Mouse (Mus musculus): ENCODE results near the gene Acin1. TPM values are rescaled to one million over a fixed set of nuclear protein-coding genes. Genes with fewer than 3 reads are reported as not detected.
A peak's percentile ranks its signal among the peaks of the same experiment; 100 is the strongest.

The Acin1 gene
- polyA plus RNA-seq, 1 experiment from 2014 or later = 109 TPM

DNA sequence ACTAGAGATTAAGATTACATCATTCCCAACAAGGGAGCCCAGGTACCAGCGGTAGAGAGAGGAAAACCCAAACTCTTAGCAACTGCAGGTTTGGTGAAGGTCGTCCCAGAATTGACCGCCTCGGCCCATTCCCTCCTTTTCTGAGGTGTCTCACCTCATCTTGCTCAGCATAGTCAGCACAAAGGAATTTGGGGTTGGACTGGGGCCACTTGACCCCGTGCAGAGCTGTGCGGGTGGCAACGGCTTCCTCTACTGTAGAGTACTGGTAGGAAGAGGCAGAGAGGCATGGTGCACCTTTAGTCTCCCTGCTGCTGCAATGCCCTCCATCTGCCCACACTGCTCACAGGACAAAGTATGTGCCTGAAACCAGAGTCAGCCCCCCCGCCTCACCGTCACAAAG is 42.4 kb downstream of the Acin1 start:
- H3K4me1 ChIP-seq (replicated peaks; ENCODE audit: control insufficient read depth, insufficient read depth, low read length) = 0 out of 2 replicates have a peak, but pooled peaks cover 9% of the 10 kb centered on the region
- H3K9ac ChIP-seq (ENCODE audit: low read depth, low read length) = no peak overlapping the region
- peaks cover 60% of the 10 kb centered on the region for H3K36me3 ChIP-seq (ENCODE audit: control insufficient read depth, insufficient read depth, low read length)
- H3K27me3 ChIP-seq (replicated peaks; ENCODE audit: control insufficient read depth, insufficient read depth, low read length) = 0 out of 2 replicates have a peak, but pooled peaks cover 3% of the 10 kb centered on the region
- WGBS = 92% methylated on average over 9 of the region's 9 CpGs
- no peak overlapping the region for H3K4me2 ChIP-seq
- H3K4me3 ChIP-seq (ENCODE audit: low read depth, low read length) = no peak overlapping the region
- no peaks in the 10 kb centered on the region for H3K9me3 ChIP-seq (ENCODE audit: control insufficient read depth, low read length)
- ATAC-seq (replicated peaks; ENCODE audit: low FRiP score) (no peak), DNase-seq (ENCODE audit: low spot score) (no peak)
- H3K27ac ChIP-seq (ENCODE audit: low read depth, low read length) = no peak overlapping the region

DNA sequence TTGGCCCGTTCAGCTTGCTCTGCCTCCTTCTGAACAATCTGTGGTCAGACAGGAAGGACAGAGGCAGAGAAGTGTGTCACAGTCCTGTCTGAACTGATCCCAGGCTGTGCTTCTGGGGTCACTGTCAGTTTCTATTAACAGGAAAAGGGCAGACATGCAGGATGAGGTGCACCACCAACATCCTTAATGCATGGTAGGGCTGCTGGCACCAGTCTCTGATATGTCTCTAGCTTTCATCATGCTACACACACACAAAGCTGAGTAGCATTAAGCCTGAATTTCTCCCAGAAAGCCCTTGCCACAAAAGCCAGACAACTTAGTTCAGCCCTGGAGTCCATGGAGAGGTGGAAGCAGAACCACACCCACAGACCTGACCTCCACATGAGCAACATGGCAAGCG is 43.7 kb downstream of the Acin1 start:
- H3K4me3 ChIP-seq (ENCODE audit: low read depth, low read length) = no peak overlapping the region
- H3K4me2 ChIP-seq = no peak overlapping the region
- no peak overlapping the region for H3K27ac ChIP-seq (ENCODE audit: low read depth, low read length)
- H3K36me3 ChIP-seq (ENCODE audit: control insufficient read depth, insufficient read depth, low read length) = peaks cover 51% of the 10 kb centered on the region
- H3K9ac ChIP-seq (ENCODE audit: low read depth, low read length) = no peak overlapping the region
- 0 out of 2 replicates have a peak, but pooled peaks cover 3% of the 10 kb centered on the region for H3K27me3 ChIP-seq (replicated peaks; ENCODE audit: control insufficient read depth, insufficient read depth, low read length)
- DNase-seq (ENCODE audit: low spot score) (no peak), ATAC-seq (replicated peaks; ENCODE audit: low FRiP score) (no peak)
- no peaks in the 10 kb centered on the region for H3K9me3 ChIP-seq (ENCODE audit: control insufficient read depth, low read length)
- H3K4me1 ChIP-seq (replicated peaks; ENCODE audit: control insufficient read depth, insufficient read depth, low read length) = 0 out of 2 replicates have a peak, but pooled peaks cover 9% of the 10 kb centered on the region
- 91% methylated on average over 2 of the region's 2 CpGs for WGBS

DNA sequence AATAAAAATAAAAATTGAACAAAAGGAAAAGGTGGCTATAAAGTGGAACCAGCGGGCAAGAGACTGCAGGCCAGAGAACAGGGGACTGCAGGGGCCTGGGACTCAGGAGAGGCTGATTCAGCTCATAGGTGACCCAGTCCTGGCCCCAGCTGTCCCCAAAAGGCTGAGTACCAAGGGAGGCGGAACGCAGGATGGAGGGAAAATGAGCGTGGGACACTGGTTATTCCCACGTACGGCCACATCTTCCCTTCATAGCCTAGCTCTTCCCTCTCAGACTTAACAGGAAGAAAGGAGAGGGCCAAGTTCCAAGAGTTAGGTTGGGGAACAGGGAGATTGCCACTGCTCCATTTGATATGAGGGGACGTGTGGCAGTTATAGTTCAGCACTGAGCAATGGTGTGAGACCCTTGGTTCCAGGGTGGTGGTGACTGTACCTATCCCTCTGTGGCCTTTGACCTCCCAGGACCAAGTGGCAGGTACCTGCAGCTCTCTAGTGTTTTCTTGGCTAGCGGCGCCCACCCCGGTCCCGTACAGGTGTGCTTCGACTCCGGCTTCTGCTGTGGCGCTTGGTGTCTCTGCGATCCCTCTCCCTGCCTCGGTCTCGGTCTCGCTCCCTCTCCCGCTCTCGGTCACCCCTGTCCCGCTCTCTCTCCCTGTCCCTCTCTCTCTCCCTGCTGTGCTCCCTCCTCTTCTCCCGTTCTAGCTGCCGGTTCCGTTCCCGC is 44.3 kb downstream of the Acin1 start:
- Histone ChIP-seq H3K27ac (ENCODE audit: low read depth, low read length) (no peak overlapping the region), H3K9ac (ENCODE audit: low read depth, low read length) (no peak overlapping the region), H3K4me1 (replicated peaks; ENCODE audit: control insufficient read depth, insufficient read depth, low read length) (0 out of 2 replicates have a peak, but pooled peaks cover 9% of the 10 kb centered on the region), H3K9me3 (ENCODE audit: control insufficient read depth, low read length) (no peaks in the 10 kb centered on the region), H3K27me3 (replicated peaks; ENCODE audit: control insufficient read depth, insufficient read depth, low read length) (0 out of 2 replicates have a peak, but pooled peaks cover 3% of the 10 kb centered on the region), H3K36me3 (ENCODE audit: control insufficient read depth, insufficient read depth, low read length) (peaks cover 45% of the 10 kb centered on the region), H3K4me2 (no peak overlapping the region), H3K4me3 (ENCODE audit: low read depth, low read length) (no peak overlapping the region)
- ATAC-seq (replicated peaks; ENCODE audit: low FRiP score) (no peak), DNase-seq (ENCODE audit: low spot score) (peak; percentile 47)
- WGBS = 85% methylated on average over 25 of the region's 25 CpGs

DNA sequence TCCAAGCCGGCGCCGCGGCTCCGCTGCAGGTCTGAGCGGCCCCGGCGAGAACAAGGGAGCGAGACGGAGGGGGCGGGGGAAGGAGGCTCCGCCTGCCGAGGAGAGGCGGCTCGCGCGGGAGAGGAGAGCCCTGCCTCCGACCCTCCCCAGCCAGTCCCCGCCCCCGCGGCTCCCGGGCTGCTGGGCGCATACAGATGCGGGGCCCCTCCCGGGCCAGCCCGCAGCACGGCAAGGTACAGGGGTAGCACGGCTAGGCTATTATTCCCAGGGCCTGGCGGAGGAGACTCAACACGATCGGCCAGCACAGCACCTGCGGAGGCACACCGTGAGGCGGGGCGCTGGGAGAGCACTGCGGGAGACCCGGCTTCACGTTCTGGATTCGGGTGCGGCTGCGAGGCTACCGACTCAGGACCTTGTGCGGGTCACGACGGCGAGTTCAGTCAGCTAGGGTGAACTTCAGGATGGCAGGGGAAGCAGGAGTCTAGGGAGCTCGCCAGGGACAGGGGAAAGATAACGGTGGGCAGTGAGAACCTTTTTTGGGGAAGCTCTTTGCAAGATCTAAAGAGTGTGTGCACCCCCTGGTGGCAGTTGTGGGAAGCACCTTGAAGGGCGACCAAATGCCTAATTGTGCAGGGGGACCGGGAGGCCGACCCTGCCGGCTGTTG is 45.3 kb downstream of the Acin1 start, which contains the start of gene Cdh24:
Gene Cdh24, minus strand, starts transcription at position 60 of the 665 bp plus-strand sequence.
- 0 out of 2 replicates have a peak, but pooled peaks cover 3% of the 10 kb centered on the region for H3K27me3 ChIP-seq (replicated peaks; ENCODE audit: control insufficient read depth, insufficient read depth, low read length)
- peak within 1 kb of the TSS; percentile 99 for H3K4me2 ChIP-seq
- 0 out of 2 replicates have a peak, but pooled peaks cover 9% of the 10 kb centered on the region for H3K4me1 ChIP-seq (replicated peaks; ENCODE audit: control insufficient read depth, insufficient read depth, low read length)
- H3K27ac ChIP-seq (ENCODE audit: low read depth, low read length) = peak within 1 kb of the TSS; percentile 64
- ATAC-seq (replicated peaks; ENCODE audit: low FRiP score) (peak; percentile 94), DNase-seq (ENCODE audit: low spot score) (peak; percentile 95)
- WGBS = 1% methylated on average over 52 of the region's 52 CpGs
- H3K9ac ChIP-seq (ENCODE audit: low read depth, low read length) = peak within 1 kb of the TSS; percentile 77
- H3K36me3 ChIP-seq (ENCODE audit: control insufficient read depth, insufficient read depth, low read length) = peaks cover 37% of the 10 kb centered on the region
- H3K9me3 ChIP-seq (ENCODE audit: control insufficient read depth, low read length) = no peaks in the 10 kb centered on the region
- peak within 1 kb of the TSS; percentile 67 for H3K4me3 ChIP-seq (ENCODE audit: low read depth, low read length)

DNA sequence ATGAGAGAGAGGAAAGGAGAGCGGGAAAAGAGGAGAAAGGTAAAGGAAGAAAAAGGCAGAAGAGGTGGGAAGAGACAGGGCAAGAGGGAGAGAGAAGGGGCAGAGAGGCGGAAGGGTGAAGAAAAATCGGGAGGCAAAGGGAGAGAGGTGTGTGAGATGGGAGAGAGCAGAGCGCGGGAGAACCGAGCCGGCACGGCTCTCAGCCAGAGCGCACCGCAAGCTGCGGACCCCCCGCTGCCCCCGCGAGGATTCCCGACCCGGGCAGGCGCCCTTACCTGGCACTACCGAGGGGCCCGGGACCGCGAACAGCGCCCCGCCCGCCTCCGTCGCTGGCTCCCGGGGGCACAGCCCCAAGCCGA is 45.8 kb downstream of the Acin1 start, which contains the start of gene Gm17606:
Gene Gm17606, plus strand, starts transcription at position 7 of the 359 bp plus-strand sequence.
- H3K4me3 ChIP-seq (ENCODE audit: low read depth, low read length) = peak within 1 kb of the TSS; percentile 67
- H3K4me1 ChIP-seq (replicated peaks; ENCODE audit: control insufficient read depth, insufficient read depth, low read length) = 0 out of 2 replicates have a peak, but pooled peaks cover 9% of the 10 kb centered on the region
- peaks cover 32% of the 10 kb centered on the region for H3K36me3 ChIP-seq (ENCODE audit: control insufficient read depth, insufficient read depth, low read length)
- DNase-seq (ENCODE audit: low spot score) = no peak
- H3K9me3 ChIP-seq (ENCODE audit: control insufficient read depth, low read length) = no peaks in the 10 kb centered on the region
- H3K4me2 ChIP-seq = peak within 1 kb of the TSS; percentile 99
- H3K9ac ChIP-seq (ENCODE audit: low read depth, low read length) = peak within 1 kb of the TSS; percentile 77
- WGBS = under 1% methylated on average over 27 of the region's 28 CpGs
- H3K27me3 ChIP-seq (replicated peaks; ENCODE audit: control insufficient read depth, insufficient read depth, low read length) = 0 out of 2 replicates have a peak, but pooled peaks cover 3% of the 10 kb centered on the region
- peak within 1 kb of the TSS; percentile 64 for H3K27ac ChIP-seq (ENCODE audit: low read depth, low read length)
- ATAC-seq (replicated peaks; ENCODE audit: low FRiP score) = no peak; the same call in 1 of the 2 replicates

DNA sequence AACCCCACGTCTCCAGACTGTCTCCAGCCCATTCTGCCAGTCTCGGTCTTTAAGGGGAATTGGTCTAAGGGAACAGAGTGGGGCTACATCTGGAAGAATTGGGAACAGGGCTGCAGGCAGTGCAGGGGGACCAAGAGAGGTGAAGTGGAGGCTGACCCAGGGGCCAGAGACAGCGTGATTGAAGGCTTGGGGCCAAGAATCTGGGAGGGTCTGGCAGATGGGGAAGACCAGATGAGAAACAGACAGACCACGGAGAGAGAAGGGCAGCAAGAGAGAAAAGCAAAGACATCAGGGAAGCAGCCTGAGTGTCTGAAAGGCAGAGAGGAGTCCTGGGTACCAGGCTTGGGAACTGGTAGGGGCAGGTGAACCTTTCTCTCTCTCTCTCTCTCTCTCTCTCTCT is 46.6 kb downstream of the Acin1 start:
- ATAC-seq (replicated peaks; ENCODE audit: low FRiP score) = no peak
- Histone ChIP-seq H3K4me2 (peak overlapping the region; percentile 48), H3K9ac (ENCODE audit: low read depth, low read length) (peak overlapping the region; percentile 22; the same call in 1 of the 2 replicates), H3K9me3 (ENCODE audit: control insufficient read depth, low read length) (no peaks in the 10 kb centered on the region), H3K36me3 (ENCODE audit: control insufficient read depth, insufficient read depth, low read length) (peaks cover 24% of the 10 kb centered on the region), H3K4me3 (ENCODE audit: low read depth, low read length) (0 out of 2 replicates have a peak overlapping the region, but pooled peaks have one; percentile 9), H3K27me3 (replicated peaks; ENCODE audit: control insufficient read depth, insufficient read depth, low read length) (0 out of 2 replicates have a peak, but pooled peaks cover 3% of the 10 kb centered on the region), H3K27ac (ENCODE audit: low read depth, low read length) (no peak overlapping the region), H3K4me1 (replicated peaks; ENCODE audit: control insufficient read depth, insufficient read depth, low read length) (0 out of 2 replicates have a peak, but pooled peaks cover 9% of the 10 kb centered on the region)
- DNase-seq (ENCODE audit: low spot score) = no peak
- WGBS = 38% methylated on average over 4 of the region's 4 CpGs

DNA sequence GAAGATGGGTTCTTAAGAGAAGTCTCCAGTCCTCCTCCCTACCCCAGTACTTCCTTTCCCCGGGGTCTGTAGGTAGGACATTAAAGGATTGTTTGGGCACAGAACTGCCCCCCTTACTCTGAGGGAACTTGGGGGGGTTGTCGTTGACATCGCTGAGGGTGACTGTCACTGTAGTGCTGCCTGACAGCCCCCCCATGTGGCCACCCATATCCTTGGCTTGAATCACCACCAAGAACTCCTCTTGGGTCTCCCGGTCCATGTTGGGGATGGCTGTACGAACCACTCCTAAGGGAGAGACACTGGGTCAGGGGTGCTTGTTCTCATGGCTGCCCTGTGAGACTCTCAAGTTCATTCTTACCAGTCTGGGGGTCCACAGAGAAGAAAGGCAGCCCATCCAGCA is 48.5 kb downstream of the Acin1 start:
- Histone ChIP-seq H3K36me3 (ENCODE audit: control insufficient read depth, insufficient read depth, low read length) (peaks cover 14% of the 10 kb centered on the region), H3K9me3 (ENCODE audit: control insufficient read depth, low read length) (no peaks in the 10 kb centered on the region), H3K4me3 (ENCODE audit: low read depth, low read length) (no peak overlapping the region), H3K27me3 (replicated peaks; ENCODE audit: control insufficient read depth, insufficient read depth, low read length) (0 out of 2 replicates have a peak, but pooled peaks cover 3% of the 10 kb centered on the region), H3K4me1 (replicated peaks; ENCODE audit: control insufficient read depth, insufficient read depth, low read length) (0 out of 2 replicates have a peak, but pooled peaks cover 9% of the 10 kb centered on the region), H3K9ac (ENCODE audit: low read depth, low read length) (no peak overlapping the region), H3K4me2 (no peak overlapping the region), H3K27ac (ENCODE audit: low read depth, low read length) (no peak overlapping the region)
- 72% methylated on average over 5 of the region's 5 CpGs for WGBS
- no peak for ATAC-seq (replicated peaks; ENCODE audit: low FRiP score)
- DNase-seq (ENCODE audit: low spot score) = no peak

DNA sequence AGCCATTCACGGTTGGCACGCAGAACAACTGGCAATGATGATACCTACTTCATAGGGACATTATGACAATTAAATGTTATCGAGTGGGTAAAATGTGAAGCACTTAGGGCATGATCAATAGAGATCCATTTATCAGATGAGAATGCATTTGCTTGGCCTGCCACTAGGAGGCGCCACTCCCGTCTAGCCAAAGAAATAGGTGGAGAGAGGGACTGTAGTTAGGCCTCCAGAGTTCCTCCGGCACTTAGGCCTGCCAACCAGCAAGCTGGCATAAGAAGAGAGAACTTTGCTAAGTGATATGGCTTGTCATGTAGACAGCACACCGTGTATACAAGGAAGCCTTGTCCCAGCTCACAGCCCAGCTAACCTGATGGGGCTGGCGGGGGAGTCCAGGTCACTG is 49.8 kb downstream of the Acin1 start:
- Histone ChIP-seq H3K4me2 (no peak overlapping the region), H3K9me3 (ENCODE audit: control insufficient read depth, low read length) (no peaks in the 10 kb centered on the region), H3K36me3 (ENCODE audit: control insufficient read depth, insufficient read depth, low read length) (peaks cover 14% of the 10 kb centered on the region), H3K4me3 (ENCODE audit: low read depth, low read length) (no peak overlapping the region), H3K9ac (ENCODE audit: low read depth, low read length) (no peak overlapping the region), H3K27me3 (replicated peaks; ENCODE audit: control insufficient read depth, insufficient read depth, low read length) (0 out of 2 replicates have a peak, but pooled peaks cover 3% of the 10 kb centered on the region), H3K4me1 (replicated peaks; ENCODE audit: control insufficient read depth, insufficient read depth, low read length) (0 out of 2 replicates have a peak, but pooled peaks cover 9% of the 10 kb centered on the region), H3K27ac (ENCODE audit: low read depth, low read length) (no peak overlapping the region)
- WGBS = 52% methylated on average over 8 of the region's 8 CpGs
- ATAC-seq (replicated peaks; ENCODE audit: low FRiP score) = no peak
- DNase-seq (ENCODE audit: low spot score) = no peak

All from liver, embryonic 11.5 days (tissue).